Mouse (Mus musculus) layer of hippocampus, postnatal 36 days (tissue): ENCODE data around the gene Sema3b. TPM values are rescaled to one million over a fixed set of nuclear protein-coding genes. Genes with fewer than 3 reads are reported as not detected.
"Not testable (repeated sequence)": the region's sequence is repeated elsewhere in the genome, so short reads cannot be mapped to it uniquely, and the experiment has no call there.

Experiments used
- DNase-seq, 2 experiments: peaks; one replicate each; pipeline ENCODE4 v3.0.0; 2022
- total RNA-seq, 2 experiments: library from RNA; stranded (reverse); gene quantifications; 2 replicates each; pipeline ENCODE4 v1.2.3; 2021

Gene Sema3b
- total RNA-seq, 2 experiments from 2014 or later: 1.7 to 2.2 TPM

DNA sequence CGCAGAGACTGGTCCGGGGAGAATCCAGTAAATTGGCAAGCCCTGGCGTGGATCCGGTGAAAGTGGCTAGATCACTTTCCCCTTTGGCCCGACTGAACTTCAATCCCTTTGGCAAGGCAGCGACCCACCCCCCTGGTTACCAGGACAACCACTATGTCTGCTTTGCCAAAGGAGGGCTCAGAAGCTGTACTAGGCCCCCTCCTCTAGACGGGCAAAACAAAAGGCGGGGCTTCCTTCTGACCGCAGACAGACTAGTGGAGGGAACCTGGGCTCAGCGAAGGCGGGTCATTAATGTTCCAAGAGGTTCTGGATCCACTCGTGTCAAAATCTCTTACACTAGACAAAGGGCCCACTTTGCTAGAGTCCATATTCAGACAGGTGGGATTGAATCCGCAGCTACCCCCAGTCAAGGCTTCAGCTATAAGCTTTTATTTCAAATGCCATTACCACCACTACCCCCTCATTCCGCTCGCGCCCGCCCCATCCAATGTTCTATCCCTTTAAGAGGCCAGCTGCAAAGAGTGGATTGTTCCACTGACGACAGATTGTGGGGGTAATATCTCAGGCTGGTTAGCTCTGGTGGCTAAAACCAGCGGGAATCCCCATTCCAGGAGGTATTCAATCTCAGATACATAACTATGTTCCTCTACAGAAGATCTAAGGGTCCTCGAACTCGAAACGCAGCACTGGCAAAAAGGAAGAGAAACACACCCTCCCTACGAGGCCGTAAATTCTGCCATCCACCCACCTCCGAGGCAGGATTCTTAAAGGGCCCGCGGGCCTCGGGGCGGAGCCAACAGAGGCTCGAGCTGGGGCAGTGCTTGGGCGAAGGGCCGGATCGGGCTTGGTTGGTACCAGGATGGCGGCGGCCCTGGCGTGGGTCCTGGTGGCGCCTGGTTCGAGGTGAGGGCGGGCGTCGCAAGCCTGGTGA lies 40.4 kb downstream of the Sema3b start:
- peak; percentile 80 to 81 for DNase-seq

DNA sequence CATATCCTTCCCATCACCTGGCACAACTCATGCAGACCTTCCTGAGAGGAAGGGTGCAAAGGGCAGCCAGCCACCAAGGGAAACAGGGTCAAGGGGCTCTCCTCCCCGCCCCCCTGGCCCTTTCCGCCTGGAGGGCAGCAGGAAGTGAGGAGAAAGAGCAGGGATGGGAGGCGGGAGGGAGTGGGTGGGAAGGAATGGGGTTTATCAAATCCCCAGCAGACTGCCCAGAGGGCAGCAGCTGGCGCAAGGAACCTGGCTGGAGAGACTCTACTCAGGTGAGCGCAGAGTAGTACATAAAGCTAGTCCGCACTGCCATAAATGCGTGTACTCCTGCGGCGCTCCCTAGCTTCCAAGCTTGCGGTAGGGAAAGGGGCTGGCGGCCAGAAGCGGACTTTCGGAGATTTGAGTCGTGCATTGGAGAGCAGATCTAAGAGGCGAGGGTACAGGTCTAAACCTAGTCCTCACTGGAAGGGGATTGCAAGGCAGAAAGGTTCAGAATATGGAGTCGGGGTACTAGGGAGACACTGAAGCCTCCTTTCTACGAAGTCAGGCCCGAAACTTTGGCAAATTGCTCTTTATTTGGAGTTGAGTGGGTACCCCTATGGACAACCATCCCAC lies 41.2 kb downstream of the Sema3b start, which contains the start of gene Hyal2:
Hyal2 (plus strand) TSS at position 244 of the 618 bp plus-strand sequence.
- no peak for DNase-seq

DNA sequence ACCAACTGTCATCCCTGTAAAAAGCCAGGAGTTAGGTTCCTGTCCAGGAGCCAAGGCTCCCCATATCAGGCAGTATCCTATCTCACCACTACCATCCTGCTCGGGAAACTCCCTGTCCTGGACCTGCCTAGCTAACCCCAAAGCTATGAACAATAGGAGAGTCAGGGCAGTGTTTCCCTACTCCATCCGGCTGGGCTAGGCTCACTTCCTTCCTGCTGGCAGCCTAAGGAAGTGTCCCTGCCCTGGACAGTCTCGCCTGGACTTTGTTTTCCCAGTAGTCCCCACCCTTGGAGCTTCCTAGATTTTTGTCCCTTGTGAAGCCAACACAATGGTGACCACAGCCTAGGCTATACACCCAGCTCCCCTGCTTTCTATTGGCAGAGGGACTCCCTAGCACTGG lies 42.2 kb downstream of the Sema3b start:
- no peak for DNase-seq

DNA sequence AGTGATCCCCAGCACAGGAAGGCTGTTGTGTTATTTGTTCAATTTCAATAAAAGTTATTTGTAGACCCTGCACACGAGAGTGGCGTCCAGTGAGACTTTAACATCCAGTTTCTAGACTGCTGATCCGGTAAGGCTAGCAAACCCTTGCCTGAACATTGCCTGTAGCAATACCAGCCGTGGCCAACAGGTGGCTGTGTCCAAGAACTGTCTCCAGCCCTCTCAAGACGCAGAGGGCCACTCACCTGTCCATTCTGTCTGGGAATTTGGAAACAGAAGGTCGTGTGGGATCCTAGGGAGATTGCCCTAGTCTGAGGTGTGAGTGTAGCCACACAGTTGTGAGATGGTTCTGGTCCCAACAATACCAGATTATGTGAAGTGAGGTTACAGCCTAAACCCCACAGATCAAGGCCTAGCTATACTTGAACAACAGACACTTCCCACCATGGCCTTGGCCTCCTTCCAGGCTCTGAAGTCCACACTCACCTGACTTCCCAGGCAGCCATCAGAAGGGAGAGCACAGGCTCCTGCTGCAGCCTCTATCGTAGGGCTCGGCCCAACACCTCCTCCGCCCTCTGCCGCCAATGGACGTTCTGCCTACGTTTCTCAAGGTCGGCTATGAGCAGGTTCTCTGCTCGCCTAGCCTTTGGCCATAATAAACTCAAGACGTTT lies 42.9 kb downstream of the Sema3b start:
- peak in 1 of 2 experiments; percentile 55 for DNase-seq

GRCm38 (mm10) chr9:107565556-107565955 lies 43.5 kb downstream of the Sema3b start:
- not testable (repeated sequence) for DNase-seq

DNA sequence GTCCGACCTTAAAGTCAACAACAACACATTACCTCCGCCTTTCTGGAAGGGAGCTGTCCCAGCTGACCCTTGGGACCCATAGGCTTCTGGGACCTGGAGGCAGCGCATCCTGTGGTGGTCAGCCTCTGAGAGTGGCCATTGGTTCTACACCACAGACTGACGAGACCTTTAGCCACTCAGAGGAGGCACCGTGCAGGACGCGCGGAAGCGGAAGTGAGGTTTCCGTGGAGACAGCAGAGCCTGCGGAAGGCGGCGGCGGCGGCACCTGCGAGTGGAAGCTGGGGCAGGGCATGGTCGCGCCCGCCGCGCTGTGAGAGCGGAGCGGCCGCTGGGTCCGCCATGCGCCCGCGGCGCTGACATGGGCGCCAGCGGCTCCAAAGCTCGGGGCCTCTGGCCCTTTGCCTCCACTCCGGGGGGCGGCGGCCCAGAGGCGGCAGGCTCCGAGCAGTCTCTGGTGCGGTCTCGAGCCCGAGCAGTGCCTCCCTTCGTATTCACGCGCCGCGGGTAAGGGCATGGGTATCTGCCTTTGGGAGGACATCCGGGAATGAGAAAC lies 45.9 kb downstream of the Sema3b start, which contains the start of gene Tusc2:
Tusc2 (plus strand) TSS at position 227 of the 553 bp plus-strand sequence.
- DNase-seq: peak; percentile 94 to 95

GRCm38 (mm10) chr9:107556346-107556745 lies 52.7 kb downstream of the Sema3b start:
- DNase-seq: no peak

DNA sequence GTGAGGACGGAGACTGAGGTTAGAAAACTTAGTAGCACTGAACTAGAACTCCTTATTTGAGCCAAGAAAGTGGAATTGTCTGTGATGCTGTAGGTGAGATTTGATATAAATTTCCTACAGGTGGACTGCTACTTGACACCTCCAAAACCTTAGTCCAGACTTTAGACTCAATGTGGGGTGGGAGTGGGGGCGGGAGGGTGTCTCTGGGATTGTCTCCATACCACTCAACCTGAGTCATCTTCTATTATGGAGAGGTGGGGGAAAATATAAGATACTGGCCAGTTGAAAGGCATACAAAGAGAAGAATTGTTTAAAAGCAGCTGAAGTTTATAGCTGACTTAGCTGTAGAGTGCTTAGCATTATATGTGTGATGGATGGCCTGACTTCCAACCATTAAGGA lies 53.3 kb downstream of the Sema3b start:
- DNase-seq: no peak

DNA sequence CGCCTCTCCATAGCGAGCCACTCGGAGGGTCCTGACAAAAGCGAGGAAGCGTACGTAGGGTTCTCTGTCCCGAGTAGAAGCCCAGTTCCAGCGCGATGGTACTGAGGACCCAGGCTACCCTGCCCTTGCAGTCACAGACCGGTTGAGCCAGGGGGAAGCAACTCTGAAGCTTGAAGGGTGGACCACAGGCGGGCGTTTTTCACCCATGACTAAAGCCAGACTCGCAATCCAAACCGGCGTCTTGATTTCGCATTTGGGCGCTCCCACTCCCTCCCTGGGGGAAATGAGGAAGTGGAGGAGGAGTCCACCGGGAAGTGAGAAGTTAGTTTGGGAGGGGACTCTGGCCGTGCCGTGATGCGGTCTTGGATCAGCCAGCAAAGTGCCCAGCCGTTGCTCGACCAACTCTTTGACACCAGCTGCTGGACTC lies 54.0 kb downstream of the Sema3b start:
- no peak for DNase-seq

DNA sequence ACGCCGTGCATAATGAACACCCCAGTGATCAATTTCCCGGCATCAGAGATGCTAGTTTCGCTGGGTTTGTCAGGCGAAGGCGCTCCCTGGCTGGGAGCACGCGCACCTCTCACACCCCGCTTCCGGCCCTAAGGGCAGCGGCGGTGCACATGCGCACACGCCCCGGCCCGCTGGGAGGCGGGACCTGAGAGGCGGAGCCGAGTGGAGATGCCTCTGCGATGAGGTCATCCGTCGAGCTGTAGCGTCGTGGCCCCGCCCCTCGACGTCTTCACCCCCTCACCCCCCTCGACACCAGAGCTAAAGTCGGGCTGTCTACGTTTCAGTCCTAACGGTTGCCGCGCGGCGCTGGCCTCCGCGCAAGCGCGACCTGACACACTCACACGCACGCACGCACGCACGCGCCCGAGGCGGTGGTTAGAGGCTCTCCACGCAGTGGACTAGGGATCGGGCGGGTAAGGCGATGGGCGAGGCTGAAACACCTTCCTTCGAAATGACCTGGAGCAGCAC lies 54.7 kb downstream of the Sema3b start:
- DNase-seq: peak; percentile 91

GRCm38 (mm10) chr9:107553541-107554318 lies 55.3 kb downstream of the Sema3b start:
- no peak for DNase-seq

DNA sequence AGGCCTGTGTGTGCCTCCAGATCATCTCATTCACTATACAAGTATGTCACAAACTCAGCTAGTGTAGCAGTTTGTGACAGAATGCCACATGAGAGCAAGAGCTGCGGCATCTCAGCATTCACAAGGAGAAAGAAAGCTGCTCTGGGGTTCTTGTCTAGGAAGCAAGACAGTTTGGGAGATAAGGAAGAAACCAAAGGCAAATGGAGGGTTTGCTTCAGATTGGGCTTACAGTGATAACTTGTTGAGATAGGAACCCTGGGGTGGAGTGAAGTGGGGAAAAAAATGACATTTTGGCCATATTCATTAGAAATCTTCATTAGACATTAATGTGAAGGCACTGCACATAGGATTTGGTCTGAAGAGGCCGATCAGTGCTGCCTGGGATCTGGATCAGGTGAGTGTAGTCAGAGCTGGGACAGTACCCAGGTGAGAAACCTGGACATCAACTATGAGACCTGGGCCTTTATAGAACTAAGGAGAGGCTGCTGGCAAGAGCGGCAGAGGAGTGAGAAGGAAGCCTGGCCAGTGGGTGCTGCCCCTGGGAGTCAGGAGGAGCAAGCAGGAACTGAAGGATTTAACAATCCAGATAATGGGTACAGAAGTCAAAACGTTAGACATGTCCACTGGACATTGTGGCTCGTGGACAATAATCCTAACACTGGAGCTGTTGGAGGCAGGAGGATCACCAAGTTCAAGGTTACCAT lies 56.2 kb downstream of the Sema3b start:
- DNase-seq: no peak

DNA sequence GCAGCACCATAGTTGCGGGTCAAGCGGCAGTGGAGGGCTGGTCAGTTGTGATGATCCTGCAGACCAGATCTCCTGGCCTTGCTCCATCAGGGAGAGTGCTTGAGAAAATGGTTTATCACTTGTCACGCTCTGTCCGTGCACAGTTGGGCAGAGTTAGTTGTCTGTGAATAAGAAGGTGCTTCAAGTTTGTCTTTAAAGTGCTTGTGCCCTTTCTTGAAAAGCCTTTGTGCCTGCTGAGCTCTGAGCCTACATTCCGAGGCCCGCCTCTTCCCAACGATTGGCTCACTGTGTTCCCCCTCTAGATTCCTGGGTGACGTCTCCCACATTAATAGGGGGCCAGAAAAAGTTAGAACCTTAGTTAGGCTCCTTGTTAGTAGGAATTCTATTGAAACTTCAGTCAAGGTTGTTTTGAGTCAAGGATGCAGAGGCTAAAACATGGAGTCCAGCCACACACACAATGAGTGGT lies 57.1 kb downstream of the Sema3b start:
- DNase-seq: no peak

- no peak for DNase-seq
These were observed 57.7 kb downstream of the Sema3b start, which contains the start of gene Rassf1 for GRCm38 (mm10) chr9:107551117-107551889. Gene Rassf1, plus strand, starts transcription at chr9:107551555.

DNA sequence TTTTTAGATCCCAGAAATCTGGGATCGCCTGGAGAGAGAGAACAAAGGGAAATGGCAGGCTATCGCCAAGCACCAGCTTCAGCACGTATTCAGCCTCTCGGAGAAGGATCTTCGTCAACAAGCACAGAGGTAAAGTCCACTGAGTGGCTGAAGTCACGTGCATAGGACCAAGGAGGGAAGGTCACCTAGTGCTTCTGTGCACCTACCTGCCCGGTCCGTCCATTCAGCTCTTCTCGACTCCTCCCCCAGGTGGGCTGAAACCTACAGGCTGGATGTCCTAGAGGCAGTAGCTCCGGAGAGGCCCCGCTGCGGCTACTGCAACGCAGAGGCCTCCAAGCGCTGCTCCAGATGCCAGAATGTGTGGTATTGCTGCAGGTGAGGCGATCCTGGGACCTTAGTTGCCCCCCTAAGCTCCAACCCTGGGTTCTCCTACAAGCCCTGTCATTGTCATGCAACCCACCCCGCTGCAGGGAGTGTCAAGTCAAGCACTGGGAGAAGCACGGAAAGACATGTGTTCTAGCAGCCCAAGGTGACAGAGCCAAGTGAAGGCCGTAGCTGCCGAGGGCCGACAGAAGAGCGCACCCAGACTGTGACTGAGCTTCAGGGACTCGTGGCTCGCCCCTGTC lies 58.4 kb downstream of the Sema3b start:
- DNase-seq: no peak

- no peak for DNase-seq
These were observed 59.5 kb downstream of the Sema3b start for GRCm38 (mm10) chr9:107549297-107550074.

- DNase-seq: no peak
These were observed 60.2 kb downstream of the Sema3b start for GRCm38 (mm10) chr9:107548820-107549219.

- no peak for DNase-seq
These were observed 61.1 kb downstream of the Sema3b start for GRCm38 (mm10) chr9:107547957-107548356.
